Mouse (Mus musculus) thymus, adult 18-20 months (tissue): Measurements from ENCODE around the gene Sf3b1.
"Not testable (repeated sequence)": the region's sequence is repeated elsewhere in the genome, so short reads cannot be mapped to it uniquely, and the experiment has no call there.

Experiments
- DNase-seq, 2 experiments: peaks; one replicate each; pipeline ENCODE4 v3.0.0; 2022; ENCODE audit warnings: mixed read lengths in 2 of 2

The Sf3b1 gene

DNA sequence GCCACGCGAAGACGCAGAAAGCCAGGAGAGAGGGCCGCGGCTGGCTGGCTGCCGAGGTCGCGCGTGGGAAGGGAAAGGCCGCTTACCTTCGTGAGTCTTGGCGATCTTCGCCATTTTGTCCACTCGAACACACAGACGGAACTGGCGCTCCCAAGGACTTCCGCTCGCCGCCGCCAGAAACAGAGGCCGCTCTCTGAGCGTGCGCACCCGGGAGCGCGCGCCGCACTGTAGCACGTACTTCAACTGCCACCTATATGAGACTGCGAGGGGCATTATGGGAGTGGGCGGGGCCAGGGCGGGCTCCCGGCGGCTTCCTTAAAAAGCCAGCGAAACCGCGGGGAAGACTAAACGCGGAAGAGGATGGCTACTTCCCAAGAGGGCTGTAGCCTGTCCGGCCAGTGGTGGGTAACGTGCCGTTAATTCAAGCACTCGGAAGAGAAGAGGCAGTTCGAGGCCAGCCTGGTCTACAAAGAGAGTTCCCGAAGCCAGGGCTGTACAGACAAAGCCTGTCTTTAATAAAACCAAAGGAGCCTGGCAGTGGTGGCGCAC is at the start of gene Sf3b1:
Gene Sf3b1, minus strand, starts transcription at position 229 of the 549 bp plus-strand sequence.
- DNase-seq, result peak; percentile 94 to 96

- DNase-seq, result no peak
Measured at GRCm38 (mm10) chr1:55076395-55076743, 49.1 kb upstream of the Sf3b1 start.

- no peak for DNase-seq
Measured at GRCm38 (mm10) chr1:55075652-55076394, 48.5 kb upstream of the Sf3b1 start.

GRCm38 (mm10) chr1:55074757-55075156 is 47.5 kb upstream of the Sf3b1 start:
- no peak for DNase-seq

GRCm38 (mm10) chr1:55072328-55072727 is 45.0 kb upstream of the Sf3b1 start:
- not testable (repeated sequence) for DNase-seq

DNA sequence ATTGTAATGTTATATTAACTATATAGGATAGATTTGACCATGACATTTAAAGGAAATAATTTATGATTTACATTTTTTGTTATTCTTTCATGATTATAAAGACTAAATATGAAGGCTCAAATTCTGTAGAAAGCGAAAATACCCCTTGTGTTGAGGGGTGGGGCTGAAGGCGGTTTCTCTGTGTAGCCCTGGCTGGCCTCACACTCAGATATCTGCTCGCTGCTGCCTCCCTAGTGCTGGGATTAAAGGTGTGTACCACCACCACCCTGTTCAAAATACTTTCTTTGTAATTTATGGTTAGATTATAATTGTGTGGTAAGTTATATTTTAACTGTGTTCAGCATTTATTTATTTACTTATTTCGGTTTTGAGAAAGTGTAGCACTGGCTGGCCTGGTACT is 34.5 kb upstream of the Sf3b1 start:
- no peak for DNase-seq

GRCm38 (mm10) chr1:55061099-55061498 is 33.8 kb upstream of the Sf3b1 start:
- no peak for DNase-seq

GRCm38 (mm10) chr1:55058383-55058782 is 31.1 kb upstream of the Sf3b1 start:
- not testable (repeated sequence) for DNase-seq

DNA sequence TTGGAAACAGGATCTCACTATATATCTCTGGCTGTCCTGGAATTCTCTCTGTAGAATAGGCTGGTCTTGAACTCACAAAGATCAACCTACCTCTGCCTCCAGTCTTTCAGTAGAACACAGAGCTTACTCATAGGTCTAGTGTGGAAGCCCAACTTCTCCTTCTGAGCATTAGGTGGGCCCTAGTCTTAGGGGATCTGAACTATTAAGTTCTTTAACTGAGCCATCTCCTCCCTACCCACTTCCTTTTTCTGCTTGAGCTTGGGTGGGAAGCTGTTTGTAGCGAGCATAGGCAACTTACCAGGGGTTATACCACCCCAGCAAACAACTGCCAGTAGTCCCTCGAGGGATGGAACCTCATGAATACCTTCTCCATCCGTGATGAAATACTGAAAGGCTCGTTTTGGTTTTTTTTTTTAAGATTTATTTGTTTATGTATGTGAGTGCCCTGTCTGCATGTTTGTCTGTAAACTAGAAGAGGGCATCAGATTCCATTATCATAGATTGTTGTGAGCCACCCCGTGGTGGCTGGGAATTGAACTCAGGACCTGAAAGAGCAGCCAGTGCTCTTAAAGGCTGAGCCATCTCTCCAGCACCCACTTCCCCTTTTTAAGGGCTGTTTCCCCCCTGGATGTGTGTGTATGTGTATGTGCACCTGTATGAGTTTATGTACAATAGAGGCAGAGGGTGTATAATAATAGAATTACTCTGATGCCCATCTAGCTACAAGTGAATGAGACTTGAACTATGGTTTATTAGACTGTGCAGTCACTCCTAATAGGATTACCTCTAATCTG is 28.2 kb upstream of the Sf3b1 start:
- no peak for DNase-seq

DNA sequence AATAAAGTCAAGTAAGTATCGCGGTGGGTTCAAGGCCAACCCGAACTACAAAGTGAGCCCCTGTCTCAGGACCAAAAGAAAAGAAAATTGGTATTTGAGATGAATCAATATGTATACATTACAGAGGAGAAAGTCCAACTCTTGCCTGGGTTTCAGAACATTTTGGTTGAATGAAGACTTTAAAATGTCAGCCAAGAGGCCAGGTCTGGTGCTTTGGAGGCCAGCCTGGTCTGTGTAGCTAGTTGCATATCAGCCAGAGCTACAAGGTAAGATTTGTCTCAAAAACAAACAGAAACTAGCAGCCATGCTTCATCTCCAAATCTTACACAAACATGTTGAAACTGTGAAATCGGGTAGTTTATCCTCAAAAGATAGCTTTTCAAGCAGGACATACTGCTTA is 26.3 kb upstream of the Sf3b1 start:
- DNase-seq, result no peak

DNA sequence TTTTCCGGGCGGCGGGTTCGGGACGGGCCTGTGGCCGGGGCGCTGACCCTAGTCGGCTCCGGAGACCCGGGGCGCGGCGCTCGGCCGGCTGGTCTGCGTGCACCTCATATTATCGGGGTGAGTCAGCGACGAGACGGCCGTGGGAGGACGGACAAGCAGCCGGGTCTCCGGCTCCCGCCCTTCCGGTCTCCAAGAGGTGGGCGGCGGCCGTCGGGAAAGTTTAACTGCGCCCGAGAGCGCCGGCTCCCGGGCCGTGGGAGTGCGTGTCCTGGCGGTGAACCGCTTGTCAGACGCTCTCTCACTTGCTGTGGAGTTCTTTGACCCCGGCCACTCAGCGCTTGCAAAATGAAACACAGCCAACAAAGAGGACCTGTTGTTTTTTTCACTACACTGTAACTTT is 25.7 kb upstream of the Sf3b1 start:
- no peak for DNase-seq

- peak; percentile 96 to 97 for DNase-seq
Measured at GRCm38 (mm10) chr1:55052355-55052953, 25.2 kb upstream of the Sf3b1 start, which contains the start of gene Coq10b. TSS of gene Coq10b (plus strand) at chr1:55052770.

DNA sequence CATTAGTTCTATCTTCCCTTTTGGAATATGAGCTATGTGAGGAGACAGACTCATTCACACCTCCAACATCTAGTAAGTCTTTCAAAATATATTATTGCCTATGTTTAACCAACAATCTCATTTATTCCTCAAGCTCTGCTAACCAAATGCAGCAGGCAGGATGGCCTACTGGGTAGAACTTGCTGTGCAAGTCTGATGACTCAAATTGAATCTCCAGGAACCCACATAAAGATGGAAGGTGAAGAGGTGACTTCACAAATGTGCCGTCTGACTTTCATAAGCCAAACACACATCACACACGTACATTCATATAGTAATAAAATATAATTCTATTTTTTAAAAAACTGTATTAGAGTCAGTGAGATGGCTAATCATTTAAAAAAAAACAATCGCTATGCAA is 24.4 kb upstream of the Sf3b1 start:
- no peak for DNase-seq

DNA sequence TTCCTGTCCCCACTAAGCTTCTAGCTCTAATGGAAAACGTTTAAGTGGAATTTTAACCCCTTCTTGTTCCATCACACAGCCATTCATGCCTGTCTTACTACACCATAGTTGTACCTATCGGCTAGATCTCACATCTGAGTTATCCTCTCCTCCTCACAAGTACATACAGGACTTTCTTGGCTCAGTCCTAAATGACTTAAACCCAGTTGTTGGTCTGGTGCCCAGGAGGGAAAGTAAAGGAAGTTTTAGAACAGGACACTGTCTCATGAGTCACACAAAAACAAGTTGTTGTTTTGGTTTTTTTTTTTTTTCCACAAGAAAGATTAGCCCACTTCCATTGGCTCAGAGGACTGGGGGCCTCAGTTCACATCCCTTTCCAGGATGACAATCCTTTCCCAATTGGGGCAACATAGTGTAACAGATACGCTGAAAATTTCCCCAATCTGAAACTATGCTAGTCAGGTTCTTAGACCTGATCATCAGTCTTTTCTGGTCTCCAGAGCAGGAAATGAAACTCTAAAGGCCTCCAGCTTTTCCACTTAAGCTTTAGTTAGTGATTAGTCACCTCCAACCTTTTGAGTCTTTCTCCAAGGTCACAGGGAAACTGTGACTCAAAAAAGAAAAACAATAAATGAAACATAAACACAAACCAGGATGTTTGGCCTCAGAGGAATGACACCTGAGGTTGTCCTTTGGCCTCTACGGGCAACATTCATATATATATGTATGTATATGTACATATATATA is 21.7 kb upstream of the Sf3b1 start:
- DNase-seq, result no peak

DNA sequence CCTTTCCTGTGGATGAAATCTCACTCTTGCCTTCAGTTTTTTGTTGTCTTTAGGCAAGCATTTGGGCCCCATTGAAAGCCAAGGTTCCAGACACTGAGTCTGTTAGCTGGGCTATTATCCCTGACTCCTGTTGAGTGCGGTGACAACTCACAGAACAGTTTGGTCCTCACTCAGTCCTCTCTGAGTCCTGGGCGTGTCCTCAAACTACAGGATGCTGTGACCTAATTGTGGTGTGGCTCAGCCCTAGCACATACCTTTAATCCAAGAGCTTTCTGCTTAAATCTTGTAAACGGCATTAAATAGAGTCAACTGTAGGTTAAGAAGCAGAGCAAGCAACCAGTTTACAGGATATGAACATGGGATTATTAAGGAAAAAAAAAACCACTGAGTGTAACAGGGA is 15.9 kb upstream of the Sf3b1 start:
- no peak for DNase-seq

DNA sequence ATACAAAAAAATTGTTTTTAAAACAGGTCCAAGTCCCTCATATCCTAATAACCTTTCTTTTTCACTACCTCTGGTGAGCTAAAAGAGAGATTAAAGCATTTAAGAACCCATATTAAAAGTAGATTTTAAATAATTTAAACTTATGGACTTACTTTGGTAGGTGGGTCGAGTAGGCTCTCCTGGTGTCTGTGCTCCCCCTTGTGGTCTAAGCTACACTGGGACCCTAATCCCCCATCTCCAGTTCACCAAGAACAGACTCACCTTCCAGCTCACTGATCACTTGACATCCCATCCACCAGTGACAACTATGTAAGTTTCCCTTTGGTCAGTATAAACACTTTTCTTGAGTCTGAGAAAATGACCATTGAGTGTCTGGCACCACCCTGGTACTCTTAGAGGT is 15.0 kb upstream of the Sf3b1 start:
- DNase-seq, result no peak

- no peak for DNase-seq
Measured at GRCm38 (mm10) chr1:55041691-55042090, 14.4 kb upstream of the Sf3b1 start.

GRCm38 (mm10) chr1:55039944-55040343 is 12.7 kb upstream of the Sf3b1 start:
- no peak for DNase-seq

DNA sequence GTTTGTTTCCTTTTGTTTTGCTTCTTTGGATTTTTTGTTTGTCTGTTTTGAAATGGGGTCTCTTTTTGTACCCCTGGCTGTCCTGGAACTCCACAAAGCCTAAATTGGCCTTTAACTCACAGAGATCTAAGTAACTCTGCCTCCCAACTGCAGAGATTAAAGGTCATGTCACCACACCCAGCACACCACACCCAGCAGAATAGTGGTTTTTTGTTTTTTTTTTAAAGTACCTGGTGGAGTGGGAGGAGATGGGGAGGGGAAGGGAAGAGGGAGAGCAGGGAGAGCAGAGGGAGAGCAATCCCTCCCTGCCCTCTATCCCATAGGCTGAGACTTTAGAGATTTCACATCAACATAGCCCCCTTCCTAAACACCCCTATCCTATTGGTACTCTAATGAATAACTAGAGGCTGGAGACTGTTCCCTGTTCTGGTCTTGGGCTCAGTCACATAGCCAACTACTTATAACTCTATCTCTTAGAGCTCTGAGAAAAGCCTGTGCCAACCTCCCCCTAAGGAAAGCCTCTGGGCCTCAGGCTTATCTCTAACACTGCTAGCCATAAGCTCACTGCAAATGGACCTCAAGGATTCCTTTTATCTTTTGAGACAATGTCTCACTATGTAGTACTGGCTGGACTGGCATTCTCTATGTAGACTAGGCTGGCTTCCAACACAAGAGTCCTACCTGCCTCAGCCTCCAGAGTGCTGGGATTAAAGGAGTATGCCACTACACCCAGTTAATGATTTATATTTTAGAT is 3.9 kb upstream of the Sf3b1 start:
- DNase-seq, result no peak

DNA sequence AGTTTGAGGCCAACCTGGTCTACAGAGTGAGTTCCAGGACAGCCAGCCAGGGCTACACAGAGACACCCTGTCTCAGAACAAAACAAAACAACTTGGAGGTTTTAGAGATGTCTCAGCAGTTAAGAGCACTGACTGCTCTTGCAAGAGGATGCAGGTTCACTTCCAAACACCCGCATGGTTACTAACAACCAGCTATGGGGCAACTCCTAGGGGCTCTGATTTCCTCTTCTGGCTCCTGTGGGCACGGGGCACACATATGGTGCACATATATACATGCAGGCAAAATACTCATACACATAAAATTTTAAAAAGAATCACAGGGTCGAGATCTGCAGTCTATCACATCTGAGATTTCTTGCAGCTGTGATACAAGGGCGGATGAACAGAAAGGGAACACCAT is 2.2 kb upstream of the Sf3b1 start:
- peak in 1 of 2 experiments; percentile 15 for DNase-seq

DNA sequence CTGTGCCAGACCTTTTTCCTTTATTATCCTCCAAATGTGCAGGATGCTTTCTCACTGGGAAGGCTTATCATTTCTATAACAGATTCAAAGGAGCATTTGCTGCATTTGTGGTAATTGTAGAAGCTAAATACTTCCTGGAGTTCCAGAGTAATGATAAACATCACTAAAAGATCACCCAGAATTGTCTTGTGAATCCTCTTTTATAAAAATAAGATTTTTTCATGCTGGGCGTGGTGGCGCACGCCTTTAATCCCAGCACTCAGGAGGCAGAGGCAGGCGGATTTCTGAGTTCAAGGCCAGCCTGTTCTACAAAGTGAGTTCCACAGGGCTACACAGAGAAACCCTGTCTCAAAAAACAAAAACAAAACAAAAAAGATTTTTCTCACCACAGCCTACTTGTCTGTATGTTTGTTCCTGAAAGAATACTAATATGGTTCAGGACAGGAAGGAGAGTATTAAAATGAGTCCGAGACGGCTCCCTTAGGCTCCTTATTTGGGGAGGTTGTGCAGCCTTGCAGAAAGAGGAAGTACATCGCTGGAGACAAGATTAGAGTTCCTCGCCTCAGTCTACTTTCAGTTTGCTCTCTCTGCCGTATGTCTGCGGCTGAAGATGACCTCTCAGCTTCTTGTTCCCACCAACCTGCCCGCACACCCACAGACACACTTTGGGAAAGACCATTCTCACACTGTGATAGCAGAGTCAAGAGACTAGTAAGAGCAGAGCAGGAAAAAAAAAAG is 1.4 kb upstream of the Sf3b1 start:
- peak; percentile 16 to 51 for DNase-seq
